Comparison of ENCODE assay signal across 19 mouse cellular contexts in genomic region chr1:156769621-156770297, GRCm38 (mm10). TPM values are rescaled to one million over a fixed set of nuclear protein-coding genes. Genes with fewer than 3 reads are reported as not detected.
A peak's percentile ranks its signal among the peaks of the same experiment; 100 is the strongest.
DNase-seq lines count a peak whose midpoint lies in the region; ATAC-seq lines count a peak whose summit lies in the region.
"Had no signal": no experiment of that assay in that cellular context is flagged by ENCODE, and none has a peak within 500 bp of the region (broad histone marks: within the 10 kb centered on the region; RNA-seq: fewer than 3 reads in every experiment).

No protein-coding gene starts in this region.

- H3K4me1 ChIP-seq in embryonic facial prominence, embryonic 12.5 days, result peaks cover 8% of the 10 kb centered on the region; the same call in 1 of the 2 replicates
- peaks cover 26% of the 10 kb centered on the region for H3K4me1 ChIP-seq in limb, embryonic 15.5 days
- H3K4me1 ChIP-seq in liver, embryonic 12.5 days, result no peaks in the 10 kb centered on the region

- H3K27ac ChIP-seq in embryonic facial prominence, embryonic 12.5 days, result peak overlapping the region; percentile 63
- peak overlapping the region; percentile 89 for H3K27ac ChIP-seq in limb, embryonic 15.5 days
- no peak overlapping the region for H3K27ac ChIP-seq in liver, embryonic 12.5 days
- H3K27ac ChIP-seq: forebrain, embryonic 10.5 days; left cerebral cortex, adult 2 months had no signal

- no peak for ATAC-seq in embryonic facial prominence, embryonic 12.5 days (ENCODE audit: insufficient number of reproducible peaks, insufficient read depth, low FRiP score, low TSS enrichment)
- peak; percentile 69; the same call in 1 of the 2 replicates for ATAC-seq in limb, embryonic 15.5 days (ENCODE audit: insufficient number of reproducible peaks, low FRiP score, low TSS enrichment, low read depth)
- ATAC-seq in liver, embryonic 12.5 days, result no peak
- ATAC-seq: forebrain, postnatal 0 days; lung, postnatal 0 days had no signal

- H3K9me3 ChIP-seq in embryonic facial prominence, embryonic 12.5 days, result 0 out of 2 replicates have a peak, but pooled peaks cover 9% of the 10 kb centered on the region
- no peaks in the 10 kb centered on the region for H3K9me3 ChIP-seq in limb, embryonic 15.5 days
- H3K9me3 ChIP-seq in liver, embryonic 12.5 days (replicated peaks), result peaks cover 19% of the 10 kb centered on the region

- 73% methylated on average over 18 of the region's 18 CpGs for WGBS in embryonic facial prominence, embryonic 12.5 days
- 59% methylated on average over 18 of the region's 18 CpGs for WGBS in limb, embryonic 15.5 days
- WGBS in liver, embryonic 12.5 days (ENCODE audit: insufficient replicate concordance), result 71% methylated on average over 18 of the region's 18 CpGs

- H3K27me3 ChIP-seq in embryonic facial prominence, embryonic 12.5 days, result no peaks in the 10 kb centered on the region
- no peaks in the 10 kb centered on the region for H3K27me3 ChIP-seq in limb, embryonic 15.5 days
- H3K27me3 ChIP-seq in liver, embryonic 12.5 days (replicated peaks), result peaks cover 3% of the 10 kb centered on the region; the same call in 1 of the 2 replicates

- H3K4me2 ChIP-seq in embryonic facial prominence, embryonic 12.5 days (replicated peaks), result no peak overlapping the region
- H3K4me2 ChIP-seq in limb, embryonic 15.5 days, result no peak overlapping the region
- H3K4me2 ChIP-seq in liver, embryonic 12.5 days, result no peak overlapping the region

- H3K4me3 ChIP-seq in embryonic facial prominence, embryonic 12.5 days, result no peak overlapping the region
- H3K4me3 ChIP-seq in limb, embryonic 15.5 days, result no peak overlapping the region
- no peak overlapping the region for H3K4me3 ChIP-seq in liver, embryonic 12.5 days
- H3K4me3 ChIP-seq: forebrain, embryonic 10.5 days; left cerebral cortex, adult 2 months; myocyte had no signal

- H3K36me3 ChIP-seq in embryonic facial prominence, embryonic 12.5 days, result no peaks in the 10 kb centered on the region
- no peaks in the 10 kb centered on the region for H3K36me3 ChIP-seq in limb, embryonic 15.5 days
- no peaks in the 10 kb centered on the region for H3K36me3 ChIP-seq in liver, embryonic 12.5 days
- H3K36me3 ChIP-seq: forebrain, embryonic 10.5 days had no signal

- H3K9ac ChIP-seq in embryonic facial prominence, embryonic 12.5 days, result no peak overlapping the region
- no peak overlapping the region for H3K9ac ChIP-seq in limb, embryonic 15.5 days
- no peak overlapping the region for H3K9ac ChIP-seq in liver, embryonic 12.5 days
- H3K9ac ChIP-seq: forebrain, postnatal 0 days had no signal

- peak; percentile 39 for DNase-seq in heart, adult 8-10 months (ENCODE audit: low spot score)
- DNase-seq in heart, postnatal 4 days, result no peak
- peak; percentile 13 to 25 for DNase-seq in gastrocnemius, adult 8-10 months (ENCODE audit: low spot score in 2 of 2)
- no peak for DNase-seq in thymus, postnatal 4 days
- DNase-seq: B cell, adult 2 months; cerebellum, adult 18-20 months; cerebellum, postnatal 36 days; forebrain, postnatal 0 days; kidney, adult 2 months; kidney, postnatal 25 days; midbrain, embryonic 14.5 days; thymus, postnatal 36 days had no signal

RNA-seq across cellular contexts. Expression of gene Fam20b, which starts 50.9 kb away (rescaled TPM):
- total RNA-seq in heart, adult 8-10 months (2022), result 10 to 100 TPM; 59.9 to 68.8 (median 65.7) TPM
- 10 to 100 TPM; 52.3 to 54.3 TPM for total RNA-seq in heart, postnatal 4 days (2021)
- polyA plus RNA-seq in embryonic facial prominence, embryonic 12.5 days (2016; fragmentation: Nextera tagmentation; extraction: Ambion mirVana), result 26.0 and 26.2 TPM in 2 replicates
- 10 to 100 TPM; 28.2 to 50.5 (median 34.6) TPM for total RNA-seq in gastrocnemius, adult 8-10 months (2022)
- polyA plus RNA-seq in limb, embryonic 15.5 days (2015; fragmentation: Nextera tagmentation; extraction: Ambion mirVana), result 28.8 and 32.5 TPM in 2 replicates
- 15.5 and 17.1 TPM in 2 replicates for polyA plus RNA-seq in liver, embryonic 12.5 days (2016; fragmentation: Nextera tagmentation; extraction: Ambion mirVana)

Comparison
In these comparisons a context has a peak if more than half of its experiments do, and no peak if none do; other contexts are left out.
1. DNase-seq: peak in heart, adult 8-10 months (single experiment) and gastrocnemius, adult 8-10 months (2 of 2); none in heart, postnatal 4 days (single experiment) and thymus, postnatal 4 days (single experiment).